Mouse (Mus musculus) limb, embryonic 10.5 days (tissue): ENCODE measurements at regions not wholly inside any gene's neighbourhood (a gene's known extent, or its start where the extent isn't known, plus 50 kb on each side); places are given as distances from the start of the nearest gene placed in this dataset.

ENCODE experiments used
- DNase-seq: peaks from one replicate; pipeline ENCODE4 v3.0.0-alpha.2; 2017; ENCODE audit warnings: low spot score
- H3K27ac ChIP-seq: fragments of 300-500 bp; sonication (generic); 2 replicates; pipeline ENCODE4 v1.5.1; 2016; ENCODE audit warnings: mild to moderate bottlenecking
- H3K27me3 ChIP-seq: fragments of 300-500 bp; sonication (generic); 2 replicates; pipeline ENCODE4 v1.6.1; 2016; ENCODE audit warnings: low read depth, mild to moderate bottlenecking; ENCODE audit not compliant: poor library complexity, severe bottlenecking
- H3K36me3 ChIP-seq: fragments of 300-500 bp; sonication (generic); 2 replicates; pipeline ENCODE4 v1.6.1; 2016; ENCODE audit warnings: mild to moderate bottlenecking, moderate library complexity
- H3K4me1 ChIP-seq: fragments of 300-500 bp; sonication (generic); 2 replicates; pipeline ENCODE4 v1.6.1; 2016
- H3K4me3 ChIP-seq: fragments of 300-500 bp; sonication (generic); 2 replicates; pipeline ENCODE4 v1.5.1; 2016; ENCODE audit warnings: mild to moderate bottlenecking, moderate library complexity
- H3K9me3 ChIP-seq: fragments of 300-500 bp; sonication (generic); replicated peaks from 2 replicates; pipeline ENCODE4 v1.6.1; 2016; ENCODE audit warnings: mild to moderate bottlenecking
- WGBS: fragments of 180-500 bp; shearing (Covaris S2); methylation state at CpG from one replicate; pipeline ENCODE4 v1.1.7; 2016; 5-methylcytosine and 5-hydroxymethylcytosine counted together

DNA sequence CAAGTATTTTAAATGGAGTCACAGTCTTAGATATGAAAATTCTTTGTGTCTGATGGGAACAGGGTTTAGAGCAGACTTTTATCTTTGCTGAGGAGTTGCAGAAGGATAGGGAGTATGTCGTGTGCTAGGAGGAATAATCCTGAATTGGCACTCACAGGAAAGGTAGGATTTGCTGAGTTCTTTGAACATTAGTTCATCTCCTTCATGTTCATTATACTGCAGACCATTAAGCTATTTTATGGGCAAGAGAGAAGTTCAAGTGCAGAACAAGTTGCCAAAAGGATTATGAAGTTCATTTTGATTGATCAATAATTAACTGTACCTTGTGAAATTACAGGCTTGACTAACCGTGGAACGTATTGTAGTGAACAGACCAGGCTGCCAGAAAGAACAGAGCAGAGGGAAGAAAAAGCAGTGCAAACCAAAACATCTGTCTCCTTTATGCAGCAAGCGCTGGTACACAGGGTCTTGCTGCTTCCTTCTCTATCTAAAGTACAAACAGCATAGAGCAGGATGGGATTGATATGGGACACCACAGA is 839.7 kb upstream of the Zeb2 start:
- 82% methylated on average over 4 of the region's 4 CpGs for WGBS
- Histone ChIP-seq H3K27me3 (no peaks in the 10 kb centered on the region), H3K9me3 (no peaks in the 10 kb centered on the region), H3K27ac (no peak overlapping the region), H3K4me1 (no peaks in the 10 kb centered on the region), H3K36me3 (no peaks in the 10 kb centered on the region), H3K4me3 (no peak overlapping the region)
- no peak for DNase-seq

DNA sequence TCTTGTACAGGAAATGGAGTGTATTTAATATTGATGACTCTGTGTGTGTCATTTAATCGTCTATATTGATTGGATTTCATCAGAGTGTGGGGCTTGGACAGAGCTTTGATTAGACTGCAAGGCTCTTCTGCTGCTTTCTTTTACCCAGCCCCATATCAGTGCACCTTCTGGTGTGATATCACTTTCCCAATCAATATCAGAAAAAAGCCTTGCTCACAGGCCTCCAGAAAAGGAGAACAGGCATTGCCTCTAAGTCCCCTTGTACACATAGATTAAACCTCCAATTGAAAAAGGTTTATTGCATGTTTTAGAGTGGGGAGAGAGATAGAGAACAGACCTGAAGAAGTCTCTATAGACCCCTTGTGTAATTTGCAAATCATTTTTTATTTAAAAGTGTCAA is 831.6 kb upstream of the Zeb2 start:
- Histone ChIP-seq H3K4me1 (0 out of 2 replicates have a peak, but pooled peaks cover 3% of the 10 kb centered on the region), H3K36me3 (no peaks in the 10 kb centered on the region), H3K27me3 (no peaks in the 10 kb centered on the region), H3K27ac (no peak overlapping the region), H3K4me3 (no peak overlapping the region), H3K9me3 (no peaks in the 10 kb centered on the region)
- no peak for DNase-seq
- WGBS, result 79% methylated on average over 1 of the region's 1 CpGs

DNA sequence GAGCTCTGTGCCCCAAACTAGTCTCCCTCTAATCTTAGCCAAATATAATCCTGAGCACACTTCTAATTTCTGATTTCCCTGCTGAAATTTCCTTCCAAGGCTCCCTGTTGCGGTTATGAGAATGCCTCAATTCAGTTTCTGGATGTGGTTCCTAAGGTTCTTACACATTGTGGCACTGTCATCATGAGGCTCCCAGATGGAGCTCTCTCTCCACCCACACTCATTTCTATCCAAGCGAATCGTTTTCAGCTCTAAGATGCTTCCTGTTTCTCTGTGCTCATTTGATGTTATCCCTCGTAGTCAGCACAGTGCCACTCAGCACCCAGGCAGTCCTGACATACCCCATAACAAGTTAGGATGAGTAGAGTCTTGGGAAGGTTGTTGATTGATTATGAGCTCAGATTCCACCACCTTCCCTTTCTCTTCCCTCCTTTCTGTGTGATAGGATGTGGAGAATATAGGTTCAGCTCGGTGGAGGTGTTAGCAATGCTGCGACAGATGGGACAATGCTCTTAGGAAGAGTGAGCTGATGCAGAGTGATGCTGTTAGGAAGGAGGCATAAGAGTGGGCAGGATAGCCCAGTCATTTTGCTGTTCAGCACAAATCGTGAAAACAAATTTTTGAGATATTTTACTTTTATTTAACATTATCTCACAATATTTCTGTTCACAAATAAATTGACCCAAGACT is 808.7 kb upstream of the Zeb2 start:
- Histone ChIP-seq H3K27ac (no peak overlapping the region), H3K9me3 (no peaks in the 10 kb centered on the region), H3K4me1 (no peaks in the 10 kb centered on the region), H3K4me3 (no peak overlapping the region), H3K27me3 (no peaks in the 10 kb centered on the region), H3K36me3 (no peaks in the 10 kb centered on the region)
- WGBS, result 82% methylated on average over 7 of the region's 7 CpGs
- DNase-seq, result no peak

GRCm38 (mm10) chr2:45908871-45909270 is 791.7 kb upstream of the Zeb2 start:
- no peak for DNase-seq
- 58% methylated on average over 1 of the region's 1 CpGs for WGBS
- H3K4me3 ChIP-seq, result no peak overlapping the region
- H3K4me1 ChIP-seq, result no peaks in the 10 kb centered on the region
- no peaks in the 10 kb centered on the region for H3K27me3 ChIP-seq
- no peaks in the 10 kb centered on the region for H3K36me3 ChIP-seq
- H3K27ac ChIP-seq, result no peak overlapping the region
- no peaks in the 10 kb centered on the region for H3K9me3 ChIP-seq

- Histone ChIP-seq H3K36me3 (no peaks in the 10 kb centered on the region), H3K4me3 (no peak overlapping the region), H3K27me3 (no peaks in the 10 kb centered on the region), H3K27ac (no peak overlapping the region), H3K9me3 (no peaks in the 10 kb centered on the region), H3K4me1 (no peaks in the 10 kb centered on the region)
- no peak for DNase-seq
- 74% methylated on average over 2 of the region's 2 CpGs for WGBS
These were observed 787.5 kb upstream of the Zeb2 start for GRCm38 (mm10) chr2:45904623-45905235.

GRCm38 (mm10) chr2:45904090-45904489 is 786.9 kb upstream of the Zeb2 start:
- WGBS, result 92% methylated on average over 4 of the region's 4 CpGs
- no peaks in the 10 kb centered on the region for H3K4me1 ChIP-seq
- DNase-seq, result no peak

DNA sequence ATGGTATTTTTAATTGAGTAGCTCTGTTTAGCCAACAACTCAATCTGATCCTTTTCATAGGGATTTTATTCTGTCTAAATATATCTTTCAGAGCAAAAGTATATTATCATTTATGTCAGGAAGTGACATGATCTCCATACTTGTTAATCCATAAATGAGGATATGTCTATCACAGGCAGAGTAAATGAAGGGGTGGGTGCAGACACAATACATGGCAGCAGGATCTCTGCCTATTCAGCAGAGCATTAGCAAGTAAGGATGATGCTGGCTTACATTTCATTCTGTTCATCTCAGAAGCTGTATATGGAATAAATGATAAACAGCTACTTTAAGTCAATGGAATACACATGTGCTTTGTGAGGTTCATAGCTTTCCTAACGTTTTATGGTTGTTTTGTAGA is 786.2 kb upstream of the Zeb2 start:
- WGBS, result 84% methylated on average over 1 of the region's 1 CpGs
- no peak overlapping the region for H3K27ac ChIP-seq
- no peak for DNase-seq
- no peak overlapping the region for H3K4me3 ChIP-seq
- H3K36me3 ChIP-seq, result no peaks in the 10 kb centered on the region
- H3K27me3 ChIP-seq, result no peaks in the 10 kb centered on the region
- H3K9me3 ChIP-seq, result no peaks in the 10 kb centered on the region
- H3K4me1 ChIP-seq, result no peaks in the 10 kb centered on the region

More at GRCm38 (mm10) chr2:45904090-45904489, 786.9 kb upstream of the Zeb2 start:
- no peak overlapping the region for H3K4me3 ChIP-seq
- H3K36me3 ChIP-seq, result no peaks in the 10 kb centered on the region
- no peak overlapping the region for H3K27ac ChIP-seq
- no peaks in the 10 kb centered on the region for H3K9me3 ChIP-seq
- H3K27me3 ChIP-seq, result no peaks in the 10 kb centered on the region

GRCm38 (mm10) chr2:45901892-45902291 is 784.7 kb upstream of the Zeb2 start:
- H3K4me1 ChIP-seq, result no peaks in the 10 kb centered on the region
- H3K27me3 ChIP-seq, result no peaks in the 10 kb centered on the region
- H3K4me3 ChIP-seq, result no peak overlapping the region
- 97% methylated on average over 4 of the region's 4 CpGs for WGBS
- no peak for DNase-seq
- H3K9me3 ChIP-seq, result no peaks in the 10 kb centered on the region
- no peaks in the 10 kb centered on the region for H3K36me3 ChIP-seq
- no peak overlapping the region for H3K27ac ChIP-seq

DNA sequence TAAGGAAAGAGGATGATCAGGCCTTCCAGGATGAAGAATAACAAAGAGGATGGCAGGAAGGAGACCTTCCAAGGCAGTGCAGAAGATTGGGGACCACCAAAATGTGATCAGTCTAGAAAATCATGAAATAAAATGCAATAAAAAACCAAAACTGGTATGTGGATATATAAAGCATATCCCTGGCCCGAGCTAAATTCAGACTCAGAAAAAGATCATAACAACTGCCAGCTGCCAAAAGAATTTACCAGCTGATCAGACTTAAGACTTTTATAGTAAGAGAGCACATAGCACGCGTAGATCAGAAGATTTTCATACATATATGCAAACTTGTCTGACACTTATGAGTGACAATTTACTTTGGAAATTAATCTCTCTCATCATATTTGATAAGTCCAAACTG is 767.5 kb upstream of the Zeb2 start:
- no peaks in the 10 kb centered on the region for H3K9me3 ChIP-seq
- no peak overlapping the region for H3K4me3 ChIP-seq
- no peaks in the 10 kb centered on the region for H3K27me3 ChIP-seq
- DNase-seq, result no peak
- no peaks in the 10 kb centered on the region for H3K4me1 ChIP-seq
- WGBS, result 93% methylated on average over 3 of the region's 3 CpGs
- no peaks in the 10 kb centered on the region for H3K36me3 ChIP-seq
- no peak overlapping the region for H3K27ac ChIP-seq

GRCm38 (mm10) chr2:45878656-45879055 is 761.5 kb upstream of the Zeb2 start:
- no peak overlapping the region for H3K27ac ChIP-seq
- H3K27me3 ChIP-seq, result no peaks in the 10 kb centered on the region
- no peaks in the 10 kb centered on the region for H3K36me3 ChIP-seq
- H3K4me3 ChIP-seq, result no peak overlapping the region
- no peak for DNase-seq
- H3K9me3 ChIP-seq, result no peaks in the 10 kb centered on the region
- no peaks in the 10 kb centered on the region for H3K4me1 ChIP-seq

DNA sequence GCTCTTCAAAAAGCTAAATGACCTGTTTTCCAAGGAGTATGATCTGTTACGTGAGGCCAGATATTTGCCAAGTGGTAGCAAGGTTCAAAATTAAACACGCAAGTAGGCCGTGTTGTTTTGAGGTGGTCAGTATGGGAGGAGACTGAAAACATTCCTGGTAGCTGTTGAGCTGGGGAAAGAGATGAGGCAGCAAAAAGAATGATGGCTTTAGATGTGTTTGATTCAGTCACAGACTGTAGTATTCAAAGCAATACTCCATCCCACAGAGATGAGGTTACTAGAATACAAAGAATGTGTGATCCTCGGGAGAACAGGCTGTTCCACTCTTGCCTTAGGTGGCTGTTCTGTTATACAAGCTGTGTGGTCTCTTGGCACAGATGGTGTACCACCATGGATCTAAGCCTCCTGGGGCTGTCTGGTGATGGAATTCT is 742.7 kb upstream of the Zeb2 start:
- Histone ChIP-seq H3K4me3 (no peak overlapping the region), H3K36me3 (no peaks in the 10 kb centered on the region), H3K27me3 (no peaks in the 10 kb centered on the region), H3K4me1 (no peaks in the 10 kb centered on the region), H3K27ac (no peak overlapping the region), H3K9me3 (no peaks in the 10 kb centered on the region)
- no peak for DNase-seq
- 94% methylated on average over 4 of the region's 4 CpGs for WGBS

DNA sequence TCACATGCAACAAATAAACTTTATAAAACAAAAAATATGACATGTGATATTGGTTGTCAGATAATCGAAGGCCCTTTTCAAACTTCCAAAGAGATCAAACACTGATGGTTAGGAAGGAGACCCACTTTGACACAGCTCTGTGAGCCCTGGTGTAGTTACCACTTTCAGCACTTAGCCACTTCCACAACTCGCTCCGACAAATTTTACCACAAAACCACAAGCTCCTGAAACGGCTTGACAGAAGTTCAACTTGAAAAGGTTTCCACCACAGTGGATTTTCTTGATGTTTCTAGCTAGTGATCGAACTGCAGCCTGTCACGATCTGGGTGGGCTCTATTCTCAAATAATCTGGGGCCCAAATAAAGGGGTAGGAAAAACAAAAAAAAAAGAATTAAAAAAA is 742.2 kb upstream of the Zeb2 start:
- 90% methylated on average over 6 of the region's 6 CpGs for WGBS
- H3K36me3 ChIP-seq, result no peaks in the 10 kb centered on the region
- no peaks in the 10 kb centered on the region for H3K4me1 ChIP-seq
- no peak overlapping the region for H3K27ac ChIP-seq
- H3K27me3 ChIP-seq, result no peaks in the 10 kb centered on the region
- no peaks in the 10 kb centered on the region for H3K9me3 ChIP-seq
- H3K4me3 ChIP-seq, result no peak overlapping the region
- DNase-seq, result no peak

DNA sequence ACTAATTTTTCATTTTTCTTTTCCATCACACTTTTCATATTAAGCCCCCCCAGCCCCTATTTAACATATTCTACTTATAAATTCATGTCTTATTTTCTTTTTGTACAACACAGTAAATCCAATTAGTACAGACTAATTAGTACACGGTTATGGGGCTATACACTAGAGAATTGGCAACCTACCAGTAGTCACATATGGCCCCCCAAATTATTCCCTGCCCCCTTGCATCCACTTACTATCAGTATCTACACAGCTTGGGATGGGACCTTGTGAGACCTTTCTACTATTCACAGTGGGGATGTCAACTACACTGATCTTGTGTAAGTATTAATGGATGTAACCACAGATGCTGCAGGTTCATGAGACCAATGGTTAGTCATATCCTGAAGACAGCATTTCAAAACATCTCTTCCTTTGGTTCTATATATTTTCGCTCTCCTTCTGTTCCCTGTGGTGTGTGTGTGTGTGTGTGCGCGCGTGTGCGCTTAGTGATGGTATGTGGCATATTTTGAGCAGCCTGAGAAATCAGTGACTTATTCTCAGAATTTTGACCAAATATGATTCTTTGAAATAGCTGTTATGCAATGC is 732.9 kb upstream of the Zeb2 start:
- WGBS, result 96% methylated on average over 6 of the region's 6 CpGs
- H3K4me3 ChIP-seq, result no peak overlapping the region
- DNase-seq, result no peak
- H3K36me3 ChIP-seq, result no peaks in the 10 kb centered on the region
- H3K27me3 ChIP-seq, result no peaks in the 10 kb centered on the region
- H3K9me3 ChIP-seq, result no peaks in the 10 kb centered on the region
- H3K27ac ChIP-seq, result no peak overlapping the region
- H3K4me1 ChIP-seq, result no peaks in the 10 kb centered on the region
